Mouse (Mus musculus) kidney, adult 2 months (tissue): ENCODE measurements around the gene BC030499.

Source experiments
- CTCF ChIP-seq: fragments of 200-500 bp; conservative IDR thresholded peaks from 2 replicates; pipeline ENCODE4 v1.5.1; 2011; ENCODE audit warnings: low read depth, mild to moderate bottlenecking, control low read depth, low read length, moderate library complexity, mixed read lengths; ENCODE audit not compliant: insufficient read depth, insufficient read length
- POLR2A ChIP-seq: fragments of 200-500 bp; IDR thresholded peaks from one replicate; pipeline ENCODE4 v1.6.1; 2011; ENCODE audit warnings: low read depth, low read length, control low read depth

- TF ChIP-seq CTCF (no peak), POLR2A (no peak)
Measured at GRCm38 (mm10) chr11:78332676-78333075, 42.0 kb downstream of the BC030499 start.
